Mouse (Mus musculus) G1E-ER4 (cell line): ENCODE results near the gene AW822073. TPM values are rescaled to one million over a fixed set of nuclear protein-coding genes. Genes with fewer than 3 reads are reported as not detected.
"Not testable (repeated sequence)": the region's sequence is repeated elsewhere in the genome, so short reads cannot be mapped to it uniquely, and the experiment has no call there.

Experiments
- GATA1 ChIP-seq: IDR thresholded peaks from one replicate; pipeline ENCODE4 v1.8.0; 2012; ENCODE audit warnings: low read length, inconsistent platforms
- polyA plus RNA-seq: library from polyadenylated mRNA; stranded (reverse); fragments of >175 nt; gene quantifications from 2 replicates; pipeline ENCODE4 v1.2.3, GENCODE M21; 2012

AW822073 gene
- not detected in 2 replicates for polyA plus RNA-seq

DNA sequence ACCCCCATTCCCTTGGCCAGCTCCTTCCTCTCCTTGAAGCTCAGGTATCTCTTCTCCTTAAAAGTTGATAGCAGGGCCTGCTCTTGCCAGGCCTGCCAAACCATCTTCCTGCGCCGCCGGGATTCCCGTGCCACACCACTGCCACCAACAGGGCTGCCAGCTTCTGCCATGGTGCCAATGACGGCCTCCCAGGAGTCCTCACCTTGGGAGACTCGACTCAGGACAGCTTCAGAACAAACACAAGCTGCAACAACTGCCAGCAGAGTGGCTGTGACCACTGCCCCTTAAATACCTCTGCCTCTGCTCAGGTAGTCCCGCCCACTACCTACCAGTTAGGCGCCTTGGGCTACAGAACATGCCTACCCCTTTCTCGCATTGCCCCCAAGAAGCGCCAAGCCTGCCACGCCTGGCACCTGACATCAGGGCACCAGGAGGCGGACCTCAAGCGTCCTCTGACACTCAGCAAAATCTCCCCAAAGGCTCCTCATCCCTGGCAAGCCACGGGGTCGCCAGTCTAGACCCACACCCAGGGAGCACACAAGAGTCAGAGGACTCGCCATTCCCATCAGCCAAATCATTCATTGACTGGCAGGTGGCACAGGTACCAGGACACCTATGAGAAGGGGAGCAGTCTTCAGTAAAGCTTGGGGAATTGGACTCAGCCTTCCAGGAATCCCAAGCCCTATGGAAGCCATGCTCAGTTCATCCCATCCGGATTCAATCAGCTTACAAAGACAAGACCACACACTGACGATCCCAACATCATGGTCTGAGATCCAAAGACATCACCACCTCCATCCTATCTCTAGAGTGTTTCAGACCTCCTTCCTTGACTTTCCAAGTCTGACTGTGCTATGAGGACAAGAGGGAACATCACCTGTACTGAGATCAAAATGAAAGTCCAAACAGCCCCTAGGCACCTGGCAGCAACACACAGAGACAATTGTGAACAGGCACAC lies at the start of gene AW822073:
AW822073 (minus strand) TSS at position 104 of the 959 bp plus-strand sequence.
- not testable (repeated sequence) for TF ChIP-seq GATA1

DNA sequence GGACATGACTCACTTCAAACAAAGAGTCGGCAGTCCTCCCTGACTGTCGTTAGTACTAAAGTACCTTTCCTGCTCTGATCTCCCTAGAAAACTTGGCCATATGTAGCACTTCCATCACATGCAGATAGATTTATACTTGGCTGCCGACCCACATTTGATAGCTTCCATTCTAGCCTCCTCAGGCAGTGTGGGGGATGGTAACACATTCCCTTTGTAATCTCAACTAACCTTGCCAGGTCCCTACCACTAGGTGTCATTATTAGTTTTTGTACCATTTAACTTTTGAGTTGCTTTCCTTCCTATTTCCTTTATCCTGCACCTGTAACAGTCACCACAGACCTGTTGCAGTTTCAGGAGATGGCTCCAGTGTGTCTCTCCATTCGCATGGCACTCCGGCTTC lies 33.7 kb upstream of the AW822073 start:
- TF ChIP-seq GATA1 = no peak

DNA sequence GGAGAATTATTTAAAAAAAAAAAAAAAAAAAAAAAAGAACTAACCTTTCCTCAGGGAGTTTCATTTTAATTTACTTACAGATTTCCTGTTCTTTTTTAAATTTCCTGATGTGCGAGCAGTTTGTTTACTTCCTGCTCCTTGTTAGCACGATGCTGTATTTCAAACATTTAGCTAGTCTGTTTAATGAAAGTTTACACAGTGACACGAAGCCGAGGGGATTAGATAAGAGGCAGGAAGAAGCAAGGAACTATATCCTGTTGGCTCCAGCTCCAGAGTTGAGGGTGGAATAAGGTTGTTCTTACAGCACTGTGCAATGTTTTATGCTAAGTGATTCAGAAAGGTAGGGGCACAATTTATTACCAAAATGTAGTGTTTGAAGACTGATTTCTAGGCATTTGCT lies 31.2 kb upstream of the AW822073 start:
- TF ChIP-seq GATA1 = no peak

DNA sequence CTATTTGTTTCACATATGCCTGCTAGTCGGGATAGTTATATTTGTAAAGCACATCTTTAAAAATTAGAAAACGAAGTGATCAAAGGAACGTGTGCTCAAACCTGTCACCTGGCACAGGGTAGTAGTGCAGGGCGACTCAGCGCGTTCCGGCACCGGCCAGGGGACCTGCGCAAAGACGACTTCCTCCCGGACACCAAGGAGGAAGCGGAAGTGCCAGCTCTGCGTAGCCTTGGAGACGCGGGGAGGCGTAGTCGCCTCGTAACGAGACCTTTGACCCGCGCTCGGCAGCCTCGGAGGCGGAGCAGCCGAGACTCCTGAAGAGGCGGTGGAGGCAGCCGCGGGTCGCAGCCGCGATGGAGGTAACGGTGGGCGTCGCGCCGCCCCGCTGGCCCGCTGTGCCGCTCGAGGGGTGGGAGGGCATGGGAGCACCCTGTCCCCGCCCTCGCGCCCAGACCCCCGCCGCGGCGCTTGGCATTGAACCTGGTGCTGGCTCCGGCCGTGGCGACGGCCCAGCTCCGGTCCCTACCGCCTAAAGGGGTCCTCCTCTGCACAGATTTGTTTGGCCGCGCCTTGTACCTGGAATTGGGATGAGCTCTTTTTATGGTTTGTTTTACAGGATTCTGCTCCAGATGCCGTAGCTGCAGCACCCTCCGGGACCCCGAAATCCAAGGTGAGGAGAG lies 30.6 kb upstream of the AW822073 start, which contains the start of gene Gcc2:
Gcc2 (plus strand) TSS at position 285 of the 680 bp plus-strand sequence.
- no peak for TF ChIP-seq GATA1

DNA sequence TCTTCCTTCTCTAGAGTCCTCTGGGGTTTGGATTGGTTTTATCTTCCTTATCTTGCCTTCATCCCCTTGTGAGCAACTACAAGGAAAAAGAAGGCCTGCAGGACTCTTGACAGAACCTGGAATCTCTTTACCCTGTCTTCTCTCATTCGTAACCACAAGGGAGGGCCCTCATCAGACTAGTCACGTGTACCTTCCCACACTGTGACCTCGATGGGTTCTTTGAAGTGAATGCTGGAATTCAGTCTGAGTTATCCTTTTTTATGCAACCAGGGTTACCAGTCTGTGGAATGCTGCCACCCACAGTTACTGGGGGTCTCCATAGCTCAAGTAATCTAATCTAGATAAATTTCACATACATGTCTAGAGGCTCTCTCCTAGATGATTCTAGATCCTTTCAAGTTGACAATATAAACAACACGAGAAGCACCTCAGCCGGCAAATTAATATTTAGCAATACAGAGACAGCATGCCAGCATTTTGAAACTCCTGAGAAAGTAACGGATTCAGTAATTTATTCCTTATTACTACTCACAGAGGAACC lies 30.0 kb upstream of the AW822073 start:
- TF ChIP-seq GATA1 = no peak

DNA sequence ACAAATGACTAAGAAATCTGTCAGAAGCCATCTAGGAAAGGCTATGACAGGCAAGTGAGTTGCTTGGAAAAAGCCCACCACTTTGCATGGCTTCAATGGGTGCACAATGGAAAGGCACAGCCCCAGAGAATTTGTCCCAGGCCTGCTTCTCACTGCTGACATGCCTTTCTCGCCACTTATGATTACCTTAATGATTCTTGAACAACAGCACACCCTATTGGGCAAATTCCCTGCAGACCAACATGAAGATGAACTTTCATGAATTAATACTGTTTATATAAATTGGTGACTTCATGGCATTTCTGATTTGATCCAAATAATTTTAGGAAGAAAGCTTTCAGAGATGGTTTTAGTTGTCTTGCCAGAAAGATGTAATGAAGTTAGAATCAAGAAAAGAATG lies 24.8 kb upstream of the AW822073 start:
- TF ChIP-seq GATA1 = no peak

DNA sequence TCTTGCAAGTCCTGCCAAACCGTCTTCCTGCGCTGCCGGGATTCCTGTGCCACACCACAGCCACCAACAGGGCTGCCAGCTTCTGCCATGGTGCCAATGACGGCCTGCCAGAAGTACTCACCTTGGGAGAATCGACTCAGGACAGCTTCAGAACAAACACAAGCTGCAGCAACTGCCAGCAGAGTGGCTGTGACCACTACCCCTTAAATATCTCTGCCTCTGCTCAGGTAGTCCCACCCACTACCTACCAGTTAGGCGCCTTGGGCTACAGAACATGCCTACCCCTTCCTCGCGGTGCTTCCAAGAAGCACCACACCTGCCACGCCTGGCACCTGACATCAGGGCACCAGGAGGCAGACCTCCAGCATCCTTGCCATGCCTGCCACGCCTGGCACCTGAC lies 11.9 kb upstream of the AW822073 start, which contains the start of gene Gm4981:
Gm4981 (minus strand) TSS at position 89 of the 400 bp plus-strand sequence.
- TF ChIP-seq GATA1 = no peak

DNA sequence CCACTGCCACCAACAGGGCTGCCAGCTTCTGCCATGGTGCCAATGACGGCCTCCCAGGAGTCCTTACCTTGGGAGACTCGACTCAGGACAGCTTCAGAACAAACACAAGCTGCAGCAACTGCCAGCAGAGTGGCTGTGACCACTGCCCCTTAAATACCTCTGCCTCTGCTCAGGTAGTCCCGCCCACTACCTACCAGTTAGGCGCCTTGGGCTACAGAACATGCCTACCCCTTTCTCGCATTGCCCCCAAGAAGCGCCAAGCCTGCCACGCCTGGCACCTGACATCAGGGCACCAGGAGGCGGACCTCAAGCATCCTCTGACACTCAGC lies 7.9 kb upstream of the AW822073 start, which contains the start of gene Duxf3:
Duxf3 (minus strand) TSS at position 35 of the 329 bp plus-strand sequence.
- not testable (repeated sequence) for TF ChIP-seq GATA1

DNA sequence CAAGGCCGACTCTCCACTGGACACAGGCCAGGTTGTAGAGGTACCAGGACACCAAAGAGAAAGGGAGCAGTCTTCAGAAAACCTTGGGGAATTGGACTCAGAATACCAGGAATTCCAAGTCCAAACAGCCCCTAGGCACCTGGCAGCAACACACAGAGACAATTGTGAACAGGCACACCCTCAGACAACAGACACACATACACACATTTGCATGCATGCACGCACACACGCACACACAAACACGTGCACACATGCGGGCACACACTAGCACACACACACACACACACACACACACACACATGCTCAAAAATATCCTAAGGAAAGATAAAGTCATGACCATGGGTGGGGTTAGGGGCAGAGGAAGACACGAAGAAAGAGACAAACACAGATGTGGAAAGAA lies 4.0 kb downstream of the AW822073 start:
- no peak for TF ChIP-seq GATA1

DNA sequence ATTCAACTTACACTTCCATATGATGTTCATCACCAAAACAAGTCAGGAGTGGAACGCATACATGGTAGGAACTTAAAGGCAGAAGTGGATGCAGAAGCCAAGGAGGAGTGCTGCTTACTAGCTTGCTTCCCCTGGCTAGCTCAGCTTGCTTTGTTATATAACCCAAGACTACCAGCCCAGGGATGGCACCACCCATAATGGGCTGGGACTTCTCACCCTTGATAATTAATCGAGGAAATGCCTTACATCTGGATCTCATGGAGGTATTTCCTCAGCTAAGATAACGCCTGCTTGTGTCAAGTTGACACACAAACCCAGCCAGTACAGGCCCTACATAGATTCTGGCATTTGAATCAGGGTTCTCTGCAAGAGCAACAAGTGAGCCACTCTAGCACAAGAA lies 7.4 kb downstream of the AW822073 start:
- no peak for TF ChIP-seq GATA1

DNA sequence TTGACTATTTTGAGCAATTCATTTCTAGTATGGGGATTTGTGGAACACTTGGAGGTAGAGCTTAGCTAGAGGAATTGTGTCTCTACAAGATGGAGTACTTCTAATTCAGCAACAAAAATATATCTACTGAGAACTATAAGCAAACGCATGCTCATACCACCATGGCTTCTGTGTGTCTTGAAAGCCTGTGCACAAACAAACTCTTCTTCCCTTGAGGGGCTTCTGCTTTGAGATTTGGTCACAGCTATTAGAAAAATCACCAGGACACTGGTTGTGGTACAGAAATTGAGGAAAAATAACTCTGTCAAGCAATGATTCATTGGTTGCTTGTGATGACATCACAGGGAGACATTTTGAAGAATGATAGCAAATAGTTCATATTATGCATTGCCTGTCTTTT lies 9.4 kb downstream of the AW822073 start:
- TF ChIP-seq GATA1 = no peak

DNA sequence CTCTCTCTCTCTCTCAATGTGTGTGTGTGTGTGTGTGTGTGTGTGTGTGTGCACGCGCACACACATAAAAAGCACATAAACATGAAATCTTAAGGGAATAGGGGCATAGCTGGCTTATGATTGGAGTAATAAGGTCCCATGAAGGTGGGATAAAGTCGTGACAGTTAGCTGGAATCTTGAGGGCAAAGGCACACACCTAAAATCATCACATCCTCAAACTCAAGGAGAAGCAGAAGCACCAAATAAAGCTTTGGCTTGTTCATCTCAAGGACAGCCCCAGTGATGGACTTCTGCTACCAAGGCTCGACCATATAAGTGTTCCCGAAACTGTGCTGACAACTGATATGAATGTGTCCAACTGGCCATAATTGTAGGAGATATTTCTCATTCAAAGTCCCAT lies 9.8 kb downstream of the AW822073 start:
- TF ChIP-seq GATA1 = no peak

DNA sequence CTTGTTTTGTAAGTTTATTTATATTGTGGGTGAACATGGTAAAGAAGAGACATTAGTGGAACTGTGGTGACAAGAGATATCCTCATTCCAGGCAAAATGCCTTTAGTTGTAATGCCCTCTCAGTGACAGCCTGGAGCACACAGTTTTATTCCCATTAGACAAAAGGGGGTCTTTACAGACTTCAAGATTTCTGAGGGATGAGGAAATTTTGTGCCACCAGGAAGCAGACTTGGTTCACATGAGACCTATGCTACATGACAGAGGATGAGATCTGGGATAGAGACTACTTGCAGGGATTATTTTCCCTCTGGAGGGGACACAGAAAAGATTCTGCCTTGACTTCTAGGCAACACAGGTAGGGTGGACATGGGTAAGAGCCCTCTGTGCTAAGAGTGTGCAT lies 10.2 kb downstream of the AW822073 start:
- no peak for TF ChIP-seq GATA1

DNA sequence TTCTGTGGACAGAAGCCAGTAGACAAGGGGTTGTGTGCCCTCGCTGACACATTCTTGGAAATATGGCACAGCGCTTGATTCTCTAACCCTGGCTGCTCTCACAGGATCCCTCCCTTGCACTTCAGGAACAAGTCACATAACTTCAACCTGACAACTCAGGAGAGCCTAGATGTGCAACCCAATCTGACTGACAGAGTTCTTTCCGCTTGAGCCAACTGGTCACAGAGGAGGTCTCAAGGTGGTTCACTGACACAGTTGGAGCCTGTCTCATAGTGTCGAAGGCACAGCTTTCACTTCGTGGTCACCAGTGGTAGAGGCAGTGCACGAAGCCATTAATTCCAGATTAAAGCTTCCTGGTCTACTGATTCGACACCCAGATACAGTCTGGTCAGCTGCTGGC lies 12.5 kb downstream of the AW822073 start:
- TF ChIP-seq GATA1 = no peak

DNA sequence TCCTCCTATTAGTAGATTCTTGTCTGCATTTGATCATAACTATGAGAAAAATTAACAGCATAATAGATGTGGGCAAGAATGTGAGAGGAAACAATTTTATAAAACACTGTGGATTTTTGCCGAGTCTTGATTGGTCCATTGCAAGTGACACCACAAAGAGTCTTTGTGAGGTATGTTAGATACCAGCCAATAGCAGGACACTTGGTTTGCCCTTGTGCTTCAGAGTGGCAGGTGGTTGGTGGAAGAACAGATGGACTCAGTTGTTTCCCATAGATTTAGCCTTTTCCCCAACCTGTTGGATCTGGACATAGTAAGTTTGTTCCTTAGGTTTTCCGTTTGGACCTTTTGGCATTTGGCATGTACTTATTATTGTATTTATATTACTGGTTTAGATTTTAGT lies 13.5 kb downstream of the AW822073 start:
- TF ChIP-seq GATA1 = no peak

DNA sequence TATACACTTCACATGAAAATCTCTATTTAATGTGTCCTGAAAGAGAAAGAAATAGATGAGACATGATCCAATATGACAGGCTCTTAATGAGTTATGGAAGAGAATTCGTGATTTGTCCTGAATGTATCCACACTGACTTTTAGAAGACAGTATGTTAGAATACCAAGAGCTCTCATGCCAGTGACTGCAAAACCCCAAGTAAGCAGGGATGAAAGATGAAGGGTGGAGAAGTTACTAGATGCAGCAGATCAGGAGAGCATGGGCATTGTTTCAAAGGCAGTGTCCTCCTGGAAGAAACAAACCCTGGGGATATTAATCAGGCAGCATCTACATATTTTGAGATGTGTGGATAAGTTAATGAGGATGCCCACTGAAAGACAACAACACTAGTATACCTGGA lies 14.2 kb downstream of the AW822073 start:
- TF ChIP-seq GATA1 = no peak
